Mouse (Mus musculus) small intestine, adult 2 months (tissue): ENCODE data around the gene Scml4.

Experiments
- CTCF ChIP-seq: fragments of 200-500 bp; IDR thresholded peaks from 2 replicates; pipeline ENCODE4 v1.5.1; 2012; ENCODE audit warnings: low read depth, mild to moderate bottlenecking, control low read depth, inconsistent platforms, low read length, moderate library complexity, mixed read lengths; ENCODE audit not compliant: insufficient replicate concordance, insufficient read length; ENCODE audit errors: extremely low read depth
- POLR2A ChIP-seq: fragments of 200-500 bp; IDR thresholded peaks from 2 replicates; pipeline ENCODE4 v1.6.1; 2012; ENCODE audit warnings: low read depth, mild to moderate bottlenecking, control low read depth, inconsistent platforms, low read length, moderate library complexity

DNA sequence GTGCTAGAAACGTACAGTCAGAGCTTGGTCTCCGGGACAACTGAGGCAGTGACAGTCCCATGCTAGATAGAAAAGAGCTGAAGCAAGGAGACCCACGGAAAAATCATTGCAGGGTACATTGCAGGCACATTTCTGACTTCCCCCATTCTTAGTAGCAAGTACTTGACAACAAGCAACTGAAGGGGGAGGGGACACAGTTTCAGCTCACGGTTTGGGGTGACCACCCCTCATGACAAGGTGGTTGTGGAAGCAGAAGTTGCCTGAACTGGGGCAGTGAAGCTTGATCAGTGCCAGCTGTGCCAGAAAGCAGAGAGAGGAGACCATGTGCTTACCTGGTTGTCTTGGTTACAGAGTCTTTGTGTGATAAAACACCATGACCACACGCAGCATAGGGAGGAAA lies 93.4 kb downstream of the Scml4 start:
- TF ChIP-seq CTCF: no peak
- no peak for TF ChIP-seq POLR2A
